Mouse (Mus musculus): ENCODE measurements around the gene Mtap. TPM values are rescaled to one million over a fixed set of nuclear protein-coding genes. Genes with fewer than 3 reads are reported as not detected.

The Mtap gene
- total RNA-seq (2023): 10 to 100 TPM; 14.6 to 16.1 TPM

DNA sequence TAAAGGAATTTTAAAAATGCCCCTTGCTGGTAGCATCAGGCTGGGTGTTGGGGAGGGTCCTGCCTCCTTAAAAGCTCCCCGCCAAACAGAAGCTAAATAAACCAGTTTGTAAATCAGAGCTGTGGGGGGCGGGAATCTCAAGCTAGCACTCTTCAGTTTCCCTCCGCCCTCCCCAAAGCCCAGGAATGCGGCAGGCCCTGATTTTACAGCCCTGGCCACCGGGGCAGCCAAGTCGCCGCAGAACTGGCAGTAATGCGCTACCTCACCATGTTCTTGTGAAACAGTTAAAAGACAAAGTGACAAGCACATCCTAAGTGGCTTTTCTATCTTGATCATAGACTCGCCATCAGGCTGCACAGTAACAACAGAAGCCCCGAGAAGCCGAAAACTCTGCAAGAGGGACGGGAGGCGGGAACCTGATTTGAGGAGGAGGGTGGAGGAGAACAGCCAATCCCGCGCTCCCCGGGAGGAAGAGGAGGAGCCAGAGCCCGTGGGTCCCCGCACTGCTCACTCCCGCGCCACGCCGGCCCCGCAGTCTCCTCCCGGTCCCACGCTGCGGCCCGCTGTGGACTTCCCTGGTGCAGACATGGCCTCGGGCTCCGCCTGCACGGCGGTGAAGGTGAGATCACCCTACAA lies at the start of gene Mtap:
Gene Mtap, plus strand, starts transcription at position 217 of the 636 bp plus-strand sequence.

Other genes starting within 250 kb of the Mtap start
- under 1 TPM in 1 of 2 experiments, not detected in 1; 0.85 TPM for gene Cdkn2a, start 157.5 kb downstream of the Mtap start, total RNA-seq (2023)
- gene Cdkn2b, start 173.9 kb downstream of the Mtap start, total RNA-seq (2023): under 1 TPM in 1 of 2 experiments, not detected in 1; 0.47 TPM

Data from monocyte, adult 59 days (primary cell).